Mouse (Mus musculus) ES-Bruce4 (cell line): ENCODE measurements at regions not wholly inside any gene's neighbourhood (a gene's known extent, or its start where the extent isn't known, plus 50 kb on each side); places are given as distances from the start of the nearest gene placed in this dataset.

Source experiments
- H3K27ac ChIP-seq: 2 replicates; pipeline ENCODE4 v1.5.1; 2012; ENCODE audit warnings: low read length, inconsistent platforms; ENCODE audit not compliant: insufficient read depth
- H3K27me3 ChIP-seq: 2 replicates; pipeline ENCODE4 v1.6.1; 2012; ENCODE audit warnings: mild to moderate bottlenecking, low read length, inconsistent platforms; ENCODE audit not compliant: control insufficient read depth, poor library complexity, insufficient read depth, severe bottlenecking
- H3K36me3 ChIP-seq: 2 replicates; pipeline ENCODE4 v1.6.1; 2012; ENCODE audit warnings: inconsistent platforms, mild to moderate bottlenecking, low read length, moderate library complexity; ENCODE audit not compliant: control insufficient read depth, poor library complexity, insufficient read depth, severe bottlenecking
- H3K4me1 ChIP-seq: one replicate; pipeline ENCODE4 v1.8.1; 2011; ENCODE audit warnings: low read length; ENCODE audit not compliant: control insufficient read depth, insufficient read depth
- H3K4me3 ChIP-seq: 2 replicates; pipeline ENCODE4 v1.5.1; 2011; ENCODE audit warnings: low read depth, mild to moderate bottlenecking, low read length
- H3K9ac ChIP-seq: 2 replicates; pipeline ENCODE4 v1.6.1; 2012; ENCODE audit warnings: low read depth, mild to moderate bottlenecking, inconsistent platforms; ENCODE audit not compliant: poor library complexity, severe bottlenecking
- H3K9me3 ChIP-seq: replicated peaks from 2 replicates; pipeline ENCODE4 v1.6.1; 2012; ENCODE audit warnings: mild to moderate bottlenecking, low read length, inconsistent platforms; ENCODE audit not compliant: control insufficient read depth, poor library complexity, insufficient read depth, severe bottlenecking
- CTCF ChIP-seq: IDR thresholded peaks from one replicate; pipeline ENCODE4 v1.8.1; 2011; ENCODE audit warnings: low read depth, low read length
- EP300 ChIP-seq: IDR thresholded peaks from 2 replicates; pipeline ENCODE4 v1.6.1; 2011; ENCODE audit warnings: low read depth, low read length; ENCODE audit not compliant: insufficient read depth
- POLR2A ChIP-seq: IDR thresholded peaks from one replicate; pipeline ENCODE4 v1.8.1; 2011; ENCODE audit warnings: low read length; ENCODE audit not compliant: insufficient read depth

DNA sequence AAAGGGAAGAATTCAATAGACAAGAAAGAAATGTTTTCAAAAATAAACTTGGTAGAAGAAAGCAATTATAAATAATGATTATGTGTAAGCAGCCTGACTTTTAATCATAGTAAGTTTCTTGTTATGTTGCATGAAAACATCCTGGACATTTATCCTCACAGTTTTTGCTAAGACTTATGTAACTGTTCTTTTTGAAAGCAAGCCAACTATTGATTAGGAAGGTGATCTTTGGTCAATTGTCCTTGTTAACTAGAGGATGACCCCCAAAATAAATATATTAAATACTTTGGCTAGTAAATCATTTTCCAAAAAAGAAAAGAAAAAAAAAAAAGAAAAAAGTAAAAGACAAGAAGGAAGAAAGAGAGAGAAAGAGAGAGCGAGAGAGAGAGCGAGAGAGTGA is 92.0 kb upstream of the Speer4f2 start:
- Histone ChIP-seq H3K27me3 (no peaks in the 10 kb centered on the region), H3K4me1 (no peaks in the 10 kb centered on the region), H3K9me3 (no peaks in the 10 kb centered on the region; the same call in 1 of the 2 replicates), H3K27ac (no peak overlapping the region), H3K9ac (no peak overlapping the region), H3K36me3 (no peaks in the 10 kb centered on the region), H3K4me3 (no peak overlapping the region)
- no peak for TF ChIP-seq CTCF
- TF ChIP-seq EP300: no peak
- no peak for TF ChIP-seq POLR2A

DNA sequence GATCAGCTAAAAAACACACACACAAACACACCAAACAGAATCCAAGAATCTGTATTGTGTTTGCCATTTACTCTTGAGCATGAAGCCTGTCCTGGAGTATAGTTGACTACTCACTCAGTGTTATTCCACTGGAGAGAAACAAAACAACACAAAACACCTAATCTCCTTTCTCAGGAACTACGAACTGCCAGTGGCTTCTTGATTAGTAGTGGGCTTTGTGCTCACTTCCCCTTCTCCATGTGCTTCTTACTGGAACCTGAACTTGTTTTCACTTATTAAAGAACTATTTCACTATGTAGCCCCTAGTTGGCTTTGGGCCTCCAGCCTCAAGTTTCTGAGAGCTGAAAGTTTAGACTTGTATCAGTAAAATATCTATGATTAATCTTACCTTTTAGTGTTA is 84.0 kb upstream of the Speer4f2 start:
- Histone ChIP-seq H3K4me1 (no peaks in the 10 kb centered on the region), H3K9ac (no peak overlapping the region), H3K4me3 (no peak overlapping the region), H3K9me3 (no peaks in the 10 kb centered on the region), H3K36me3 (no peaks in the 10 kb centered on the region), H3K27ac (no peak overlapping the region), H3K27me3 (no peaks in the 10 kb centered on the region)
- TF ChIP-seq POLR2A: no peak

DNA sequence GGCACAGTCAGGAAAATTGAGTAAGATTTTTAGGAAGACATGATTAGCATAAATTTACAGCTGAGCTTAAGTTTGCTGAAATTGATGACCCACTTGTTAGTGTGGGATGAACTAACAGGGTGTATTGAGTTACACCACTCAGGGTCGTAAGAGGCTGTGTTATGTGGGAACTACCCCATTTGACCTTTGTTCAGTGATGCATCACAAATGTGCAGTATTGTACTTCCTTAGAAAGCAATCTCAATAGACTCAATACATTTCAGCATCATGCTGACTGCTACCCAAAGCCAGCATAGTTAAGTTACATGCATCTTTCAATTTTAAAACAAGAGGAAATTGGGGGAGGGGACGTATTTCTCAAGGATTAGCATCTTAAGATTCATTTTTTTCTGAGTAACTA is 80.4 kb upstream of the Speer4f2 start:
- TF ChIP-seq CTCF: no peak
- H3K4me1 ChIP-seq: no peaks in the 10 kb centered on the region

DNA sequence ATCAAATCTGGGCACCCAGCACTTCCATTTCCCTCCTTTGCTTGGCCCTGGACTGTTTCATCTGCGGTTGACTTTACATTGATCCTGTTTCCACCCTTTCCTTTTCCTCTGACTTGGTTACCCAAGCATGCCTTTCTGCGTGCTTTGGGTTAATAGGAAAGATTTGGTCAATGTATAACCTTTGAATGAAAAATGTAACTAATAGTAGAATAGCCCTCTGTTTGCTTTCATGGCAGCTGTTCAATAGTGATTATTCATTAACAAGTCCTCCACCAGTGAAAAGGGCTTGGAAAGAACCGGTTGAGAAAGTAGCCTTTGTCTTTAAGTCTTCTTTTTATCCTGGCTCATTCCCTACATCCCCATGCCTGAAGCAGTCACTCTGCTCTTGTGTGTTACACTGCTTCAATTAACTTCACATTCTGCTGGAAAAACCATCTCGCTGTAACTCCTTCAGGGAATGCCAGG is 76.4 kb upstream of the Speer4f2 start:
- Histone ChIP-seq H3K9ac (no peak overlapping the region), H3K27ac (no peak overlapping the region), H3K4me1 (no peaks in the 10 kb centered on the region), H3K4me3 (no peak overlapping the region), H3K36me3 (no peaks in the 10 kb centered on the region), H3K9me3 (no peaks in the 10 kb centered on the region), H3K27me3 (no peaks in the 10 kb centered on the region)
- TF ChIP-seq POLR2A (no peak), EP300 (no peak), CTCF (no peak)

More for the DNA sequence above, 80.4 kb upstream of the Speer4f2 start:
- no peaks in the 10 kb centered on the region for H3K9me3 ChIP-seq
- H3K9ac ChIP-seq: no peak overlapping the region
- H3K36me3 ChIP-seq: no peaks in the 10 kb centered on the region
- H3K4me3 ChIP-seq: no peak overlapping the region
- no peak overlapping the region for H3K27ac ChIP-seq
- H3K27me3 ChIP-seq: no peaks in the 10 kb centered on the region

DNA sequence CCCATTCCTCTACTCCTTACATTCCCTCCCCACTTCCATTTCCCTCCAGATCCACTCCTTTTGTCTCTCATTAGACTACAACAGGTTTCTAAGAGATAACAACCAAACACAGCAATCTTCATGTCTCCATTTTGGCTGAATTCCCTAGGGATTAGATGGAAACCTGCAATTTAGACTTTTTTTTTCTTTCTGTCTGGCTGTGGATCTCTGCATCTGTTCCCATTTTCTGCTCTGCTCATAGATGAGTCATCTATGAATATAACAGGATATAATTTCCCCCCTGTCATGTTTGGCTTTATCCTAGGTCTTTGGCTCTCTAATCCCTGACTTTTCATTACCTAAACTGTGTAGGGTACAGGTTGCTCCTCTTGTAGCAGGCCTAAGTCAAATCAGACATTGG is 73.1 kb upstream of the Speer4f2 start:
- H3K27ac ChIP-seq: no peak overlapping the region
- H3K9me3 ChIP-seq: no peaks in the 10 kb centered on the region
- no peak overlapping the region for H3K4me3 ChIP-seq
- no peaks in the 10 kb centered on the region for H3K27me3 ChIP-seq
- no peaks in the 10 kb centered on the region for H3K4me1 ChIP-seq
- no peaks in the 10 kb centered on the region for H3K36me3 ChIP-seq
- no peak overlapping the region for H3K9ac ChIP-seq
- TF ChIP-seq POLR2A (no peak), CTCF (no peak)

DNA sequence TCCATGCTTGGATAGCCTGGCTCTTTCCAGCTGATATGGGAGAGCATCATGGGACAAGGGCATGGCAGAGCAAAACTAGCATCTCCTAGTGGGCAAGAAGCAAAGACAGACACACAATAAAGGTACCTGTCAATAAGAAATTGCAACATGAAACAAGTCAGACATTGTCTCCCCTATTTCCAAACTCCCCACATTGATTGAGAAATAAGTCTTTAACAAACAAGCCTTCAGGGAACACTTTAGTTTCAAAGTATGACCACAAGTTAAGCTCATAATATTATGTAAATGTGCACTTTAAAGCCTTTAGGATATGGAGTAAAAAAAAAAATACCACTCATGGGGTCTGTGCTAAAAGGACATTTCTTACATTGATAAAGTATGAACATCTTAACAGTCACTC is 51.5 kb upstream of the Speer4f2 start:
- Histone ChIP-seq H3K27me3 (no peaks in the 10 kb centered on the region), H3K9ac (no peak overlapping the region), H3K36me3 (no peaks in the 10 kb centered on the region), H3K27ac (no peak overlapping the region), H3K4me3 (no peak overlapping the region), H3K9me3 (no peaks in the 10 kb centered on the region), H3K4me1 (no peaks in the 10 kb centered on the region)
- TF ChIP-seq CTCF: no peak
- TF ChIP-seq POLR2A: no peak
- TF ChIP-seq EP300: no peak
